In genomic region chr5:77094510-77095491, GRCm38 (mm10) we compare ENCODE assay signal across 8 mouse cellular contexts. TPM values are rescaled to one million over a fixed set of nuclear protein-coding genes. Genes with fewer than 3 reads are reported as not detected.
DNase-seq lines count a peak whose midpoint lies in the region; ATAC-seq and TF ChIP-seq lines count a peak whose summit lies in the region.

No protein-coding gene starts in this region.

- intact Hi-C loops in gastrocnemius, postnatal 14 days (cut with DNase I; ENCODE audit: low total_unique reads) = no loop called here
- intact Hi-C loops in left cerebral cortex, postnatal 36 days (cut with DNase I) = loop anchor here (5.0 kb wide), 1 partner anchor 72 kb away; no protein-coding TSS in a partner anchor

- peak; percentile 72 for ATAC-seq in megakaryocyte-erythroid progenitor cell, adult 5-6 weeks (replicated peaks; ENCODE audit: low FRiP score, low TSS enrichment, poor library complexity, severe bottlenecking)

- no peak for TF ChIP-seq POLR2A in cortical plate, adult 2 months (IDR thresholded peaks at IDR 0.05; ENCODE audit: extremely low read depth, insufficient read depth, low read length)

- H3K4me3 ChIP-seq in cortical plate, adult 2 months (ENCODE audit: insufficient read depth, low read length) = peak overlapping the region; percentile 48

- no peak for TF ChIP-seq CTCF in cortical plate, adult 2 months (IDR thresholded peaks at IDR 0.05; ENCODE audit: extremely low read depth, insufficient read depth, low read length)

- peak; percentile 83 to 92 for DNase-seq in adrenal gland, adult (ENCODE audit: inconsistent age in 2 of 2, low spot score in 1 of 2)
- DNase-seq in gastrocnemius, postnatal 14 days = peak; percentile 78
- DNase-seq in induced T-regulatory cell, adult 2 months (ENCODE audit: low read depth) = peak; percentile 87
- peak; percentile 44 to 50 for DNase-seq in left cerebral cortex, postnatal 36 days (ENCODE audit: low spot score in 2 of 2)
- peak; percentile 52 for DNase-seq in right cerebral cortex, postnatal 14 days
- peak; percentile 68 for DNase-seq in urinary bladder, postnatal 25 days (ENCODE audit: low spot score)

- no peak overlapping the region for H3K27ac ChIP-seq in cortical plate, adult 2 months (ENCODE audit: insufficient read depth, low read length)

- H3K4me1 ChIP-seq in cortical plate, adult 2 months (ENCODE audit: control insufficient read depth, insufficient read depth, low read length) = no peaks in the 10 kb centered on the region

RNA-seq across cellular contexts. Expression of gene Hopx, which starts 20.1 kb away (rescaled TPM):
- 88.2 and 88.6 TPM in 2 replicates for polyA plus RNA-seq in cortical plate, adult 2 months (2012; rRNA removed)
- 1 to 10 TPM; 9.7 to 9.8 TPM for total RNA-seq in gastrocnemius, postnatal 14 days (2021)
- 10 to 100 TPM; 28.6 to 28.8 TPM for total RNA-seq in left cerebral cortex, postnatal 36 days (2021)
- 1.9 and 4.7 TPM in 2 replicates for total RNA-seq in megakaryocyte-erythroid progenitor cell, adult 5-6 weeks (2014; fragmentation: Nextera tagmentation)
- total RNA-seq in megakaryocyte-erythroid progenitor cell, adult 5-6 weeks (2017) = 1.3 and 2.4 TPM in 2 replicates
